Mouse (Mus musculus): ENCODE data around the gene Mcm6. TPM values are rescaled to one million over a fixed set of nuclear protein-coding genes. Genes with fewer than 3 reads are reported as not detected.

The Mcm6 gene
- 330 and 373 TPM in 2 replicates for polyA plus RNA-seq (2016; fragmentation: Nextera tagmentation; extraction: Ambion mirVana)

DNA sequence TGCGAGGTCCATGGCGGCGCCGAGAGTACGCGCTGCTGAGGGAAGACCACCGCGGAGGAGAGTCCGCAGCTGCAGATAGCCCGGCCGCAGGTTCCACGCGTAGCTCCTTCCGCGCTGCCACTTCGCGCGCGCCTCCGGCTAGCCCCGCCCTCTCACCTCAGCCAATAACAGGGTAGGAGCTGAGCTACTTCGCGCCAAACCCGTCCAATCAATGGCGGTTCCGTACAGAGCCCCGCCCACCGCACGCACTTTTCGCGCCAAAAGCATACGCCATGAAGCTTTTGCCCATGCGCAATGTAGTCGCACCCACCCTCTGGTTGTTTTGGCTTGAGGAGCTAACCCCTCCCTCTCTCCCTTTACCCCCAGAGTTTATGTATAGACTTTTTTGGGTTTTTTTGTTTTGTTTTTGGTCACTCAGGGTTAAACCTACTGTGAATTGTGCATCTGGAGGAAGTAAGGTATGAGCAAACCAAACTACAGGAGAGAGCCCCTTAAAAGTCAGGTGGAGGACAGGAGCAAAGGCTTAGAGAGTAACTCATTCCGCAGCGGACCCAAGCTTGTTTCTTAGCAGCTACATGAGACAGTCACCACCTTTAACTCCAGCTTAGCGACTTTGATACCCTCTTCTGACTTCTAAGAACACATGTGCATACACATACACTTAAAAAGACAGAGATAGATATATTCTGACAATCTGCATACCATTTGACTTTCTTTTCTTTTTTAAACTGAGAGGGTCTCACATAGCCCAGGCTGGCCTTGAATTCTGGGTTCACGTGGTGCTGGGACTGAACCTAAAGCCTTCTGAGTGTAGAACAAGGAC lies at the start of gene Mcm6:
TSS of gene Mcm6 (minus strand) at position 111 of the 823 bp plus-strand sequence.
- Histone ChIP-seq H3K9me3 (replicated peaks) (no peaks in the 10 kb centered on the region), H3K27me3 (ENCODE audit: low read depth, poor library complexity, severe bottlenecking) (no peaks in the 10 kb centered on the region), H3K4me1 (peaks cover 34% of the 10 kb centered on the region), H3K4me3 (peak within 1 kb of the TSS; percentile 82), H3K36me3 (peaks cover 64% of the 10 kb centered on the region), H3K27ac (replicated peaks) (peak within 1 kb of the TSS; percentile 92)
- WGBS, result 3% methylated on average over 38 of the region's 38 CpGs
- DNase-seq (ENCODE audit: low spot score), result peak; percentile 95

DNA sequence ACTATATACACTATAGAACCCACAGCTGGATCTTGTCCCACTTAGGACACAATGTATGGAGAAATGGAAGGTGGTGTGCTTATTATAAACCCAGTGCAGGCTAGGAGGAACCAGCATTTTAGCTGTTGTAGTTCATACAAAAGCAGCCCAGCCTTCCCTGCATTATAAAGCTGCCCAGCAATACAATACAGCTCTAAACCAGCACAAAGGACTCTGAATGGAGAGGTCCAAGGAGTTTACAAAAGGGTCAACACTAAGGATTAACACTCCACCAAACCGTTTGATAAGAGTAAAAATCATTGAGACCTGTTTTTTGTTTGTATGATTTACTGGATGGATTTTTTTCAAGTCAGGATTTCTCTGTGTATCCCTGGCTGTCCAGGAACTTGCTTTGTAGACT lies 47.4 kb upstream of the Mcm6 start:
- peaks cover 60% of the 10 kb centered on the region for H3K36me3 ChIP-seq
- DNase-seq (ENCODE audit: low spot score), result no peak
- peaks cover 41% of the 10 kb centered on the region for H3K4me1 ChIP-seq
- H3K27ac ChIP-seq (replicated peaks), result peak overlapping the region; percentile 61
- no peaks in the 10 kb centered on the region for H3K27me3 ChIP-seq (ENCODE audit: low read depth, poor library complexity, severe bottlenecking)
- H3K9me3 ChIP-seq (replicated peaks), result no peaks in the 10 kb centered on the region
- no peak overlapping the region for H3K4me3 ChIP-seq
- WGBS, result 25% methylated on average over 1 of the region's 1 CpGs

DNA sequence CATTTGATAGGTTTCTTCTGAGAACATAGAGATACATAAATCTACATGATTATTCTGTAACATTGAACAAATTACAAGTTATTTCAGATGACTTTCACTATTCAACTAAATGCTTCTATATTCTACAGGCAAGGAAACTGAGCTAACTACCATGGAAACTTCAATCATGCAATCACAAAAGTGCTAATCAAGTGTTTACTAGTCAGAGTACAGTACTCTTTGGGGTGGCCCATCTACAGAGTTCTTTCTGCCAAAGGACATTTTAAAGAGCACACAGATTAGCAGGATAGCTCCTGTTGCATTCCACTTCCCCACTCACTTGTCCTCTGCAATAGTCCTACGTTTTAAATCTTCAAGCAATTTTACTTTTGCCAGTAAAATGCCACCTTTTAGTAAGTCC lies 46.2 kb upstream of the Mcm6 start:
- WGBS, result 63% methylated on average over 1 of the region's 1 CpGs
- Histone ChIP-seq H3K4me3 (no peak overlapping the region), H3K36me3 (peaks cover 56% of the 10 kb centered on the region), H3K4me1 (peaks cover 53% of the 10 kb centered on the region), H3K27ac (replicated peaks) (peak overlapping the region; percentile 75), H3K27me3 (ENCODE audit: low read depth, poor library complexity, severe bottlenecking) (no peaks in the 10 kb centered on the region), H3K9me3 (replicated peaks) (no peaks in the 10 kb centered on the region)
- no peak for DNase-seq (ENCODE audit: low spot score)

DNA sequence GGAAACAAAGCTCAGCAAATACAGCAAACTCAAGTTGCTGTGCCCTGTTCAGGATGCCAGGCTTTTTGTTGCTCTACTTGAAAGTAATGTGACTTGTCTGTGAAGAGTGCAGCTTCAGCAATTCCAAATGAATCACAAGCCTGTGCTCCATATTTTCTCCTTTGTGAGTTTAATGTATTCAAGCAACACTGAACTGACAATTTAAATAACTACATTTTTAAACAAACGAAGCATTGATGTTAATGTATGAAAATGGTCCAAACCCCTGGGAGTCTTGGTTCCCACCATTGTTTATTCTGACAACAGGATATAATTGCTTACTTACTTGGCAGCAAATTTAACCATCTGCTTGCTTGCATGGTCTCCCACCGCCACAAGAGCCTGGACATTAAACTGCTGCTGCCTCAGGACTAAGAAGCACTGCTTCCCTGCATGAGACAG lies 45.6 kb upstream of the Mcm6 start:
- H3K27ac ChIP-seq (replicated peaks), result peak overlapping the region; percentile 75
- H3K4me3 ChIP-seq, result no peak overlapping the region
- WGBS, result 52% methylated on average over 2 of the region's 2 CpGs
- H3K4me1 ChIP-seq, result peaks cover 59% of the 10 kb centered on the region
- DNase-seq (ENCODE audit: low spot score), result no peak
- H3K27me3 ChIP-seq (ENCODE audit: low read depth, poor library complexity, severe bottlenecking), result no peaks in the 10 kb centered on the region
- peaks cover 50% of the 10 kb centered on the region for H3K36me3 ChIP-seq
- no peaks in the 10 kb centered on the region for H3K9me3 ChIP-seq (replicated peaks)

- peak overlapping the region; percentile 72 for H3K27ac ChIP-seq (replicated peaks)
- H3K4me1 ChIP-seq, result peaks cover 48% of the 10 kb centered on the region
- 0 out of 2 replicates have a peak, but pooled peaks cover 6% of the 10 kb centered on the region for H3K9me3 ChIP-seq (replicated peaks)
- peaks cover 66% of the 10 kb centered on the region for H3K36me3 ChIP-seq
- no peak for DNase-seq (ENCODE audit: low spot score)
- 37% methylated on average over 2 of the region's 2 CpGs for WGBS
- H3K4me3 ChIP-seq, result no peak overlapping the region
- no peaks in the 10 kb centered on the region for H3K27me3 ChIP-seq (ENCODE audit: low read depth, poor library complexity, severe bottlenecking)
Measured at GRCm38 (mm10) chr1:128400926-128401325, 41.5 kb upstream of the Mcm6 start.

- no peak for DNase-seq (ENCODE audit: low spot score)
Measured at GRCm38 (mm10) chr1:128399941-128400915, 40.8 kb upstream of the Mcm6 start.

DNA sequence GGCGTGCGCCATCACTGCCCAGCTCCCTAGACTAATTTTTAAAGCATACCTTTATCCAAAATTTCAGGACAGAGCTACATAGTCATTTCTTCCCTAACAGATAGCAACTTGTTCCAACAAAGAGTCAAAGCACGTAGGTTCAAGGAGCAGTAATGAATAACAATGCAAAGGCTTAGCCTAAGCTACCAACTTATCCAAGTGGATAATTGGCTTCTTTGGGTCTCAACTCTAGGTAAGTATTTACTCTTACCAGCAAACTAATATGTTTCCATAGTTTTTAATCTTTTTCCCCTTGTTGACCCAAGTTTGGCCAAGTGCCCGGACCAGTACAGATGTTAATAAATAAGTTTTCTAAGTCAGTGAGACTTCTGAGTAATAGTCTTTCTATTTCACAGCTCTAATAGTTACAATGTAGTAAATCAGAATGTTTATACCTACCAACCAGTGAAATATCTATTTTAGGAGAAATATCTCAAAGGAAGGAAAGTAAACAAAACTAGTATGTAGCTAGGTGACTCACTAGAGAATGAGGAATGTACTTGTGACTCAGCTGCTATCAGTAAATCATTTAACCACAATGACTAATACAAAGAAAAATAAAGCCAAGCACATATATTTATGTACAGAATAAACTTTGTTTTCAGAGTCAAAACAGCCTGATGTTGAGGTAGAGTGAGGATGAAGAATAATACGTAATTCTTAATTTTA lies 39.4 kb upstream of the Mcm6 start:
- 0 out of 2 replicates have a peak, but pooled peaks cover 6% of the 10 kb centered on the region for H3K9me3 ChIP-seq (replicated peaks)
- H3K27ac ChIP-seq (replicated peaks), result no peak overlapping the region
- no peak for DNase-seq (ENCODE audit: low spot score)
- H3K36me3 ChIP-seq, result peaks cover 71% of the 10 kb centered on the region
- H3K4me1 ChIP-seq, result peaks cover 33% of the 10 kb centered on the region
- no peak overlapping the region for H3K4me3 ChIP-seq
- WGBS, result 88% methylated on average over 5 of the region's 5 CpGs
- H3K27me3 ChIP-seq (ENCODE audit: low read depth, poor library complexity, severe bottlenecking), result no peaks in the 10 kb centered on the region

More at GRCm38 (mm10) chr1:128399941-128400915, 40.8 kb upstream of the Mcm6 start:
- peak overlapping the region; percentile 72 for H3K27ac ChIP-seq (replicated peaks)
- no peak overlapping the region for H3K4me3 ChIP-seq
- H3K4me1 ChIP-seq, result peaks cover 41% of the 10 kb centered on the region
- WGBS, result 52% methylated on average over 5 of the region's 5 CpGs
- peaks cover 70% of the 10 kb centered on the region for H3K36me3 ChIP-seq
- H3K27me3 ChIP-seq (ENCODE audit: low read depth, poor library complexity, severe bottlenecking), result no peaks in the 10 kb centered on the region
- 0 out of 2 replicates have a peak, but pooled peaks cover 6% of the 10 kb centered on the region for H3K9me3 ChIP-seq (replicated peaks)

GRCm38 (mm10) chr1:128394657-128395056 lies 35.2 kb upstream of the Mcm6 start:
- Histone ChIP-seq H3K27me3 (ENCODE audit: low read depth, poor library complexity, severe bottlenecking) (no peaks in the 10 kb centered on the region), H3K4me1 (peaks cover 18% of the 10 kb centered on the region), H3K36me3 (peaks cover 76% of the 10 kb centered on the region), H3K4me3 (no peak overlapping the region), H3K9me3 (replicated peaks) (0 out of 2 replicates have a peak, but pooled peaks cover 6% of the 10 kb centered on the region), H3K27ac (replicated peaks) (no peak overlapping the region)
- 92% methylated on average over 3 of the region's 3 CpGs for WGBS
- DNase-seq (ENCODE audit: low spot score), result no peak

DNA sequence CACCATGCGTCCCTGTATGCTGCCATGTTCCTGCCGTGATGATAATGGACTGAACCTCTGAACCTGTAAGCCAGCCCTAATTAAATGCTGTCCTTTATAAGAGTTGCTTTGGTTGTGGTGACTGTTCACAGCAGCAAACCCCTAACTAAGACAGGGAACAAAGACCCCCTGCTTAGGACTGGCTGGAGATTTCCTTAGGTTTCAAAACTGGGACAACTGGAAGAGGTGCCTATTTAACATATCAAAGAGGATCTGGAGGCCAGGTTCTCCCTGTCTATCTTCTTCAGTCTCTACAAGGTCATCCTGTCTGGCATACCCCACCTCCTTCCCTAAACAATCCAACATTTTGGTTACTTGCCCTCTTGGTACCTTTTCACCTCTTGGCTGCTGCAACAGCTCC lies 32.9 kb upstream of the Mcm6 start:
- H3K27me3 ChIP-seq (ENCODE audit: low read depth, poor library complexity, severe bottlenecking), result no peaks in the 10 kb centered on the region
- H3K27ac ChIP-seq (replicated peaks), result no peak overlapping the region
- peaks cover 11% of the 10 kb centered on the region for H3K4me1 ChIP-seq
- 58% methylated on average over 2 of the region's 2 CpGs for whole genome bisulfite sequencing
- peaks cover 80% of the 10 kb centered on the region for H3K36me3 ChIP-seq
- DNase-seq (ENCODE audit: low spot score), result no peak
- H3K9me3 ChIP-seq (replicated peaks), result 0 out of 2 replicates have a peak, but pooled peaks cover 2% of the 10 kb centered on the region
- H3K4me3 ChIP-seq, result no peak overlapping the region

DNA sequence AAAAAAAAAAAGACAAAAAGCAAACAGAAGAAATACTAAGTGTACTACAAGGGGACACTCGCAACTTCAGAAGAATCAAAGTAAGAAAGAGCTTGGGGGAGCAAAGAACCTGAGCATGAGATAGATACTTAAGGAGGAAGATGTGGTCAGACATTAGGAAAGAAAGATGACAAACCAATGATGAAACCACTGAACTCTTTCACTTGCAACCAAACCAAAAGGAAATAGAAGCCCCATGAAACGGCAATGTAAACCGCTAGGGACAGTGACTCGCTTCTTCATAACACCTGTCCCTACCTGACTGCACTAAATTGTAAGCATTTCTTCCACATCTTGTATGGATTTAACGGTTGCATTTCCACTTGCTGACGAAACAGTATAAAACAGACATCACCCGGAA lies 27.0 kb upstream of the Mcm6 start:
- Histone ChIP-seq H3K27me3 (ENCODE audit: low read depth, poor library complexity, severe bottlenecking) (no peaks in the 10 kb centered on the region), H3K27ac (replicated peaks) (no peak overlapping the region), H3K36me3 (peaks cover 79% of the 10 kb centered on the region), H3K4me1 (peaks cover 4% of the 10 kb centered on the region; the same call in 1 of the 2 replicates), H3K4me3 (no peak overlapping the region), H3K9me3 (replicated peaks) (no peaks in the 10 kb centered on the region)
- DNase-seq (ENCODE audit: low spot score), result no peak
- WGBS, result 96% methylated on average over 7 of the region's 7 CpGs

- WGBS, result 94% methylated on average over 4 of the region's 4 CpGs
- no peaks in the 10 kb centered on the region for H3K27me3 ChIP-seq (ENCODE audit: low read depth, poor library complexity, severe bottlenecking)
- H3K4me1 ChIP-seq, result no peaks in the 10 kb centered on the region
- H3K36me3 ChIP-seq, result peaks cover 68% of the 10 kb centered on the region
- H3K4me3 ChIP-seq, result no peak overlapping the region
- 0 out of 2 replicates have a peak, but pooled peaks cover 3% of the 10 kb centered on the region for H3K9me3 ChIP-seq (replicated peaks)
- DNase-seq (ENCODE audit: low spot score), result no peak
- H3K27ac ChIP-seq (replicated peaks), result no peak overlapping the region
Measured at GRCm38 (mm10) chr1:128376841-128377240, 17.4 kb upstream of the Mcm6 start.
